Mouse (Mus musculus) pancreas, adult 10 weeks (tissue): Measurements from ENCODE around the gene Vmn1r24. TPM values are rescaled to one million over a fixed set of nuclear protein-coding genes. Genes with fewer than 3 reads are reported as not detected.

ENCODE experiments used
- polyA plus RNA-seq: library from polyadenylated mRNA; stranded (reverse); fragments of 350-450 nt; fragmentation: Illumina TruSeq; extraction: RNeasy Lipid Tissue Mini Kit (QIAGEN cat#74804); gene quantifications from one replicate; pipeline ENCODE4 v1.2.3, GENCODE M21; 2015; ENCODE audit warnings: low read depth, low replicate concordance; ENCODE audit not compliant: insufficient read depth

Vmn1r24 gene
- not detected for polyA plus RNA-seq

DNA sequence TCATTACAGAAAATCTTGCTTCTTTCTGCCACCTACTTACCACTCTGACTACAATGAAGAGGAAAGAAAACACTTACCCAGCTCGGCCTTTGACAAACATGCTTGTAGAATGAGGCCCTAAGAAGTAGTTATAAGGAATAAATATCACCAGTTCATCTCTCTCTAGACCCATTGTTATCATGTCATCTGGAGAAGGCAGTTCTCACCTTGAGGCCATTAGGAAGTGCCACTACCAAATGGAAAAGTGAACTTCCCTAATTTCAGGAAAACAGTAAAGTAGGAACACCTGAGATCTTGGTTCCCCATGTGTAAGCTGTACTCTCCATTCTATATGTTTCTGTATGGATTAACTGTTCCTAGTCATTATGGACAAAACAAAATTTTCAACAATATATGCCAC, at the start of gene Vmn1r24:
Vmn1r24 (minus strand) TSS at position 101 of the 400 bp plus-strand sequence.

GRCm38 (mm10) chr6:57980710-57981109, 19.4 kb upstream of the Vmn1r24 start, which contains the start of gene Vmn1r25:
TSS of gene Vmn1r25 (minus strand) at chr6:57980810.

DNA sequence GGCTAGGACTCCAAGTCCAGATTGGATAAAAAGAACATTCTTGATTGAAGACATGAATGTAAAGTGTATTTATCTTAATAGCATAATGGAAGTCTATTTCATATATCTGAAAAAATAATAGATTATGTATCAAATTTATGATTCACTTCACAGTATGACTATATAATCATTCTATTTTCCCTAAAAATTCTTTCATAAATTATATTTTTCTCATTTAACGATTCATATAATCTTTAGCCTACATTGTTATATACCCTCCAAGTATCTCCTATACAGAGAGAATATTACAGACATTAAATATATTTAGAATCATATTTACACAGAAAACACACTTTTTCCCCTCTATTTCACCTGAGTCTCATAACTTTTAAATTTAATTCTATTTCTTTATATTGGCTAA, 34.6 kb downstream of the Vmn1r24 start, which contains the start of gene Vmn1r23:
Vmn1r23 (minus strand) TSS at position 101 of the 400 bp plus-strand sequence.

GRCm38 (mm10) chr6:57907928-57908327, 53.4 kb downstream of the Vmn1r24 start, which contains the start of gene Vmn1r22:
TSS of gene Vmn1r22 (minus strand) at chr6:57908028.

Other genes with a start within 250 kb of the Vmn1r24 start
- gene Vopp1, start 136.3 kb downstream of the Vmn1r24 start, polyA plus RNA-seq: 3.4 TPM
- not detected for gene Vmn1r21, start 111.2 kb downstream of the Vmn1r24 start, polyA plus RNA-seq
- gene Vmn1r22, start 53.5 kb downstream of the Vmn1r24 start, polyA plus RNA-seq: not detected
- gene Vmn1r23, start 34.7 kb downstream of the Vmn1r24 start, polyA plus RNA-seq: not detected
- gene Vmn1r25, start 19.3 kb upstream of the Vmn1r24 start, polyA plus RNA-seq: not detected
- not detected for gene Vmn1r26, start 53.7 kb upstream of the Vmn1r24 start, polyA plus RNA-seq